Mouse (Mus musculus) midbrain, embryonic 12.5 days (tissue): ENCODE results near the gene Trim7. TPM values are rescaled to one million over a fixed set of nuclear protein-coding genes. Genes with fewer than 3 reads are reported as not detected.
"Not testable (repeated sequence)": the region's sequence is repeated elsewhere in the genome, so short reads cannot be mapped to it uniquely, and the experiment has no call there.

Source experiments
- ATAC-seq: fragments of 200-750 bp; cut with Nextera tagmentation; 2 replicates; pipeline ENCODE4 v1.8.0; 2017; ENCODE audit warnings: low read depth, moderate TSS enrichment, moderate library complexity; ENCODE audit not compliant: low FRiP score
- H3K27ac ChIP-seq: fragments of 300-500 bp; sonication (generic); replicated peaks from 2 replicates; pipeline ENCODE4 v1.5.1; 2016; ENCODE audit warnings: mild to moderate bottlenecking
- H3K27me3 ChIP-seq: fragments of 300-500 bp; sonication (generic); 2 replicates; pipeline ENCODE4 v1.6.1; 2016; ENCODE audit warnings: mild to moderate bottlenecking
- H3K36me3 ChIP-seq: fragments of 300-500 bp; sonication (generic); 2 replicates; pipeline ENCODE4 v1.6.1; 2016
- H3K4me1 ChIP-seq: fragments of 300-500 bp; sonication (generic); 2 replicates; pipeline ENCODE4 v1.6.1; 2016
- H3K4me2 ChIP-seq: fragments of 300-500 bp; sonication (generic); replicated peaks from 2 replicates; pipeline ENCODE4 v1.6.1; 2016; ENCODE audit warnings: mild to moderate bottlenecking, moderate library complexity
- H3K4me3 ChIP-seq: fragments of 300-500 bp; sonication (generic); 2 replicates; pipeline ENCODE4 v1.5.1; 2016; ENCODE audit warnings: mild to moderate bottlenecking
- H3K9ac ChIP-seq: fragments of 300-500 bp; sonication (generic); replicated peaks from 2 replicates; pipeline ENCODE4 v1.6.1; 2016; ENCODE audit warnings: mild to moderate bottlenecking, moderate library complexity
- H3K9me3 ChIP-seq: fragments of 300-500 bp; sonication (generic); 2 replicates; pipeline ENCODE4 v1.6.1; 2016; ENCODE audit warnings: mild to moderate bottlenecking
- WGBS: fragments of 180-500 bp; shearing (Covaris S2); methylation state at CpG from one replicate; pipeline ENCODE4 v1.1.7; 2016; 5-methylcytosine and 5-hydroxymethylcytosine counted together
- polyA plus RNA-seq: library from polyadenylated mRNA; unstranded; fragments of >200 nt; fragmentation: Nextera tagmentation; extraction: Ambion mirVana; gene quantifications from 2 replicates; pipeline ENCODE4 v1.2.1, GENCODE M21; 2016

The Trim7 gene
- 1.3 and 1.4 TPM in 2 replicates for polyA plus RNA-seq

DNA sequence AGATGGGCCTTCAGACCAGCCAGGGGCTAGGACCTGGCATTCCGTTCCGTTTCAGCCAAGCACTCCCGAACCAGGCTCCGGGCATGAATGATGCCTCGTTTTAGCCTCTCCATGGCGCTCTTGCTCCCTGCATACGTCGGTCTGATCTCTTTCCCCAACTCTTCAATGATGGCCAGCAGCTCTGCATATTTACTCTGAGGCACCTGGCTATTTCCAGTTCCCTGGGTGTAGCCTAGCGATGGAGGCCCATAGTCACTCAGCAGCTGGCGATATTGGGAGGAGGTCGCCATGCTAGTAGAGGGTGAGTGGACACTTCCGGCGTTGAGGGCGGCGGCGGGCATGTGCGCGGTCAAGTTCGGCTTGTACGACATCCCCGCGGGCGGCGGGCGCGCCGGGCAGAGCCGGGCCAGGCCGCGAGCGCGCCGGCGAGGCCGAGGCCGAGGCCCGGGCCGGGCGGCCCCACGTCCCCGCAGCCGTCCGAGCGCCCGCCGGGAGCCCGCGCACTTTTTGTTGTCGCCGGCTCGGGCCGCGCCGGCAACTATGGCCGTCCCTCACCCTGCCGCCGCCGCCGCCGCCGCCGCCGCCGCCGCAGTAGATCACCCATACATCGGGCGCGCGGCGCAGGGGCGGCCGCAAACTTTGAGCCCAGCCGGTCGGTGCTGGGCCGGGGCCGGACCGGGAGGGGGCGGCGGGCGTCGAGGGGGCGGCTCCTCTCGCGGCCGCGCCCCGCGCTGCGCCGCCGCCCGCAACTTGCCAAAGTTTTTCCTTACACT, at the start of gene Trim7, which contains the start of gene Gm12184:
Gene Trim7, plus strand, starts transcription at position 162 of the 773 bp plus-strand sequence.
Gene Gm12184, minus strand, starts transcription at position 677 of the 773 bp plus-strand sequence.
- H3K36me3 ChIP-seq, H3K9me3 ChIP-seq, H3K27ac ChIP-seq: not testable (repeated sequence)
- H3K27me3 ChIP-seq = peaks cover 40% of the 10 kb centered on the region
- H3K4me1 ChIP-seq = peaks cover 12% of the 10 kb centered on the region
- H3K4me2 ChIP-seq = peak within 1 kb of the TSS; percentile 54
- peak within 1 kb of the TSS; percentile 39; the same call in 1 of the 2 replicates for H3K9ac ChIP-seq
- peak; percentile 82 for ATAC-seq
- WGBS = under 1% methylated on average over 47 of the region's 92 CpGs
- peak within 1 kb of the TSS; percentile 44 for H3K4me3 ChIP-seq

- Histone ChIP-seq H3K27ac (no peak overlapping the region), H3K9me3 (no peaks in the 10 kb centered on the region), H3K4me3 (no peak overlapping the region), H3K9ac (no peak overlapping the region), H3K36me3 (no peaks in the 10 kb centered on the region), H3K4me1 (peaks cover 5% of the 10 kb centered on the region; the same call in 1 of the 2 replicates), H3K27me3 (no peaks in the 10 kb centered on the region), H3K4me2 (no peak overlapping the region)
- no peak for ATAC-seq
- WGBS = 45% methylated on average over 9 of the region's 9 CpGs
These were observed 49.3 kb upstream of the Trim7 start for GRCm38 (mm10) chr11:48776664-48777063.

- H3K4me2 ChIP-seq = no peak overlapping the region
- H3K27ac ChIP-seq = no peak overlapping the region
- no peaks in the 10 kb centered on the region for H3K9me3 ChIP-seq
- H3K9ac ChIP-seq = no peak overlapping the region
- WGBS = 91% methylated on average over 9 of the region's 9 CpGs
- peaks cover 5% of the 10 kb centered on the region; the same call in 1 of the 2 replicates for H3K4me1 ChIP-seq
- H3K27me3 ChIP-seq = no peaks in the 10 kb centered on the region
- no peak for ATAC-seq
- H3K36me3 ChIP-seq = no peaks in the 10 kb centered on the region
- no peak overlapping the region for H3K4me3 ChIP-seq
These were observed 48.6 kb upstream of the Trim7 start for GRCm38 (mm10) chr11:48777303-48777702.

DNA sequence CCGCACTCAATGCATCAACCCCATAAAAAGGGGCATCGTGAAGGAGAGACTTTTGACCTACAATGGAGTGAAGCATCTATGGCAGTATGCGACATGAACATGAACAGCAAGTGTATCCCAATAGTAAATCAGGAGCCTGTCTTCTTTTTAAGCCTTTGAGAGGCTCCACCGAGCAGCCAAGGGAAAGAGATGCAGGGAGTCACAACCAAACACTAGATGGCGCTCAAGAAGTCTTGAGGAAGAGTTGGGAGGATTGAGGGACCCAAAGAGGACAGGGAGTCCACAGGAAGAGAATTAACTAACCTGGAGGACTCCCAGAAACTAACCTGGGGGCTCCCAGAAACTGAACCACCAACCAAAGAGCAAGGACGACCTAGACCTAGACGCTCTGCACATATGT, 46.5 kb upstream of the Trim7 start:
- H3K27me3 ChIP-seq = no peaks in the 10 kb centered on the region
- H3K4me2 ChIP-seq = no peak overlapping the region
- H3K4me1 ChIP-seq = peaks cover 2% of the 10 kb centered on the region; the same call in 1 of the 2 replicates
- no peaks in the 10 kb centered on the region for H3K36me3 ChIP-seq
- H3K9me3 ChIP-seq = no peaks in the 10 kb centered on the region
- H3K4me3 ChIP-seq = no peak overlapping the region
- ATAC-seq = no peak
- no peak overlapping the region for H3K27ac ChIP-seq
- 36% methylated on average over 7 of the region's 7 CpGs for WGBS
- H3K9ac ChIP-seq = no peak overlapping the region

- Histone ChIP-seq H3K36me3 (no peaks in the 10 kb centered on the region), H3K27me3 (no peaks in the 10 kb centered on the region), H3K27ac (no peak overlapping the region), H3K4me1 (no peaks in the 10 kb centered on the region), H3K4me2 (no peak overlapping the region), H3K9me3 (no peaks in the 10 kb centered on the region), H3K9ac (no peak overlapping the region), H3K4me3 (no peak overlapping the region)
- WGBS = 88% methylated on average over 4 of the region's 4 CpGs
- no peak for ATAC-seq
These were observed 43.7 kb upstream of the Trim7 start for GRCm38 (mm10) chr11:48782243-48782642.

DNA sequence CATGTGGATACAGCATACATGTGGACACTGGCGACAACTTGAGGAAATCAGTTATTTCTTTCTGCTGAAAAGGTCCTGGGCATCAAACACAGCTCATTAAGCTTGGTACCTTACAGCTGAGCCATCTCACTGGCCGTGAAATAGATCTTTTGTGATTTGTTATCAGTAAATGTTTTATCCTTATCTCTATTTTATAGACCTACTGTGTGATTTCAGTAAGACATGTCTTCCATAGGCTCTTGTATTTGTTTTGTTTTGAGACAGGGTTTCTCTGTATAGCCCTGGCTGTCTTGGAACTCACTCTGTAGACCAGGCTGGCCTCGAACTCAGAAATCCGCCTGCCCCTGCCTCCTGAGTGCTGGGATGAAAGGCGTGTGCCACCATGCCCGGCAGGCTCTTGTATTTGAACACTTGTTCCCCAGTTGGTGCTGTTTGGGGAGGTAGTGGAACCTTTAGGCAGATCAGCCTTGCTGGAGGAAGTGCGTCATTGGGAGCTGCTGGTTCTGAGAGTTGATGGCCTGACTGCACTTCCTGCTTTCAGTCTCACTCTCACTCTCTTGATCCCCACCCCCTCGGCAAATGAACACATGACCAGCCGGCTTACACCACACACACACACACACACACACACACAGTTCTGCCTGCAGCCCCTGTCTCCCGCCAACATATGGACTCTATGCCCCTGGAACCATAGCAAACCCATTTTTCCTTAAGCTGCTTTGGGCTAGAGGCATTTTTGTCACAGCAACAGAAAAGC, 38.3 kb upstream of the Trim7 start:
- Histone ChIP-seq H3K27me3 (no peaks in the 10 kb centered on the region), H3K4me3 (peak overlapping the region; percentile 43), H3K4me1 (no peaks in the 10 kb centered on the region), H3K9me3 (no peaks in the 10 kb centered on the region), H3K4me2 (peak overlapping the region; percentile 55), H3K36me3 (no peaks in the 10 kb centered on the region), H3K9ac (no peak overlapping the region; the same call in 1 of the 2 replicates), H3K27ac (no peak overlapping the region)
- WGBS = 54% methylated on average over 10 of the region's 10 CpGs
- peak; percentile 77 for ATAC-seq

- peak overlapping the region; percentile 55 for H3K4me2 ChIP-seq
- H3K9ac ChIP-seq = peak overlapping the region; percentile 54; the same call in 1 of the 2 replicates
- WGBS = 10% methylated on average over 16 of the region's 16 CpGs
- peak overlapping the region; percentile 43 for H3K4me3 ChIP-seq
- no peaks in the 10 kb centered on the region for H3K4me1 ChIP-seq
- ATAC-seq = peak; percentile 82
- no peaks in the 10 kb centered on the region for H3K27me3 ChIP-seq
- no peaks in the 10 kb centered on the region for H3K9me3 ChIP-seq
- H3K36me3 ChIP-seq = no peaks in the 10 kb centered on the region
- no peak overlapping the region for H3K27ac ChIP-seq
These were observed 37.4 kb upstream of the Trim7 start for GRCm38 (mm10) chr11:48788311-48789089.

- H3K27ac ChIP-seq = no peak overlapping the region
- ATAC-seq = no peak
- no peak overlapping the region for H3K9ac ChIP-seq
- H3K27me3 ChIP-seq = no peaks in the 10 kb centered on the region
- H3K4me3 ChIP-seq = no peak overlapping the region
- no peaks in the 10 kb centered on the region for H3K9me3 ChIP-seq
- H3K4me2 ChIP-seq = no peak overlapping the region
- WGBS = 86% methylated on average over 5 of the region's 5 CpGs
- H3K36me3 ChIP-seq = no peaks in the 10 kb centered on the region
- H3K4me1 ChIP-seq = no peaks in the 10 kb centered on the region
These were observed 36.7 kb upstream of the Trim7 start for GRCm38 (mm10) chr11:48789215-48789614.

GRCm38 (mm10) chr11:48789973-48790823, 35.7 kb upstream of the Trim7 start:
- H3K4me1 ChIP-seq = no peaks in the 10 kb centered on the region
- H3K27me3 ChIP-seq = no peaks in the 10 kb centered on the region
- peak overlapping the region; percentile 25; the same call in 1 of the 2 replicates for H3K4me3 ChIP-seq
- 0 out of 2 replicates have a peak, but pooled peaks have one; percentile 41 for ATAC-seq
- peak overlapping the region; percentile 31; the same call in 1 of the 2 replicates for H3K9ac ChIP-seq
- H3K9me3 ChIP-seq = no peaks in the 10 kb centered on the region
- no peak overlapping the region for H3K27ac ChIP-seq
- peak overlapping the region; percentile 47 for H3K4me2 ChIP-seq
- H3K36me3 ChIP-seq = no peaks in the 10 kb centered on the region
- WGBS = 19% methylated on average over 20 of the region's 20 CpGs

DNA sequence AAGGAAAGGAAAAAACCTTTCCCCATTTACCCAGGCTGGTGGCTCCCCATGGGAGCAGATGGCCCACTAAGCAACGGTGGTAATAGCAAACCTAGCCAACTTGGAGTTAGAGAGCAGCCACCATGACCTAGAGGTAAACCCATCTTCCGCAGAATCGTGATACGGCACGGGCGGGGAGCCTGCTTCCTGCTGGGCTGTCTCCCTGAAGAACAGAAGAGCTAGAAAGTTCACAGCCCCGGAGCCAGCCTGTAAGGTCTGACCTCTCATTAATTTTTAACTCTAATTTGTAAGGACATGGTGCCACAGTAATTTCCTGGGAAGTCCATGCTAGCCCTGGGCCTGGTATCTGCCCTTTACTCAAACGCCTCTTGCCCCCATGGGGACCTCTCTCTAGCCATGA, 35.0 kb upstream of the Trim7 start:
- H3K4me3 ChIP-seq = no peak overlapping the region
- 57% methylated on average over 8 of the region's 8 CpGs for WGBS
- no peak overlapping the region for H3K4me2 ChIP-seq
- H3K27ac ChIP-seq = no peak overlapping the region
- H3K27me3 ChIP-seq = no peaks in the 10 kb centered on the region
- H3K36me3 ChIP-seq = no peaks in the 10 kb centered on the region
- no peaks in the 10 kb centered on the region for H3K9me3 ChIP-seq
- no peaks in the 10 kb centered on the region for H3K4me1 ChIP-seq
- no peak overlapping the region for H3K9ac ChIP-seq
- no peak for ATAC-seq

DNA sequence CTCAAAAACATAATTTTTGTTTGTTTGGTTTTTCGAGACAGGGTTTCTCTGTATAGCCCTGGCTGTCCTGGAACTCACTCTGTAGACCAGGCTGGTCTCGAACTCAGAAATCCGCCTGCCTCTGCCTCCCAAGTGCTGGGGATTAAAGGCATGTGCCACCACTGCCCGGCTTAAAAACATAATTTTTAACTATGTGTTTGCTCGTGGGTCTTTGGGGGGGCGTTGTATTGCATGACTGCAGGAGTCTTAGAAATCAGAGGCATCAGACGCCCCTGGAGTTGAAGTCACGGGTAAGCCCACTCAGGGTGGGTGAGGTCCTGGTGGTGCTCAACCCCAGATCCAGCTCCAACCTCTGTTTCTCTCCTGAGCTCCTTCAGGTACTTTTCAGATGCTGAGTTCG, 34.0 kb upstream of the Trim7 start:
- not testable (repeated sequence) for H3K4me1 ChIP-seq, H3K4me3 ChIP-seq, H3K27me3 ChIP-seq, H3K9me3 ChIP-seq, H3K9ac ChIP-seq, H3K4me2 ChIP-seq, H3K36me3 ChIP-seq, H3K27ac ChIP-seq, ATAC-seq
- WGBS = 84% methylated on average over 9 of the region's 9 CpGs
